Mouse (Mus musculus) midbrain, embryonic 11.5 days (tissue): Measurements from ENCODE around the gene Rcsd1. TPM values are rescaled to one million over a fixed set of nuclear protein-coding genes. Genes with fewer than 3 reads are reported as not detected.

Source experiments
- ATAC-seq: fragments of 200-750 bp; cut with Nextera tagmentation; 2 replicates; pipeline ENCODE4 v1.8.0; 2017; ENCODE audit warnings: moderate TSS enrichment, moderate library complexity; ENCODE audit not compliant: low FRiP score
- DNase-seq: peaks from one replicate; pipeline ENCODE4 v3.0.0; 2015; ENCODE audit warnings: low spot score; ENCODE audit errors: missing footprints
- H3K27ac ChIP-seq: fragments of 300-500 bp; sonication (generic); 2 replicates; pipeline ENCODE4 v1.5.1; 2014; ENCODE audit warnings: low read depth, low read length
- H3K27me3 ChIP-seq: fragments of 300-500 bp; sonication (generic); 2 replicates; pipeline ENCODE4 v1.6.1; 2014; ENCODE audit warnings: mild to moderate bottlenecking, low read length, moderate library complexity, mixed read lengths; ENCODE audit not compliant: control insufficient read depth, insufficient read depth
- H3K36me3 ChIP-seq: fragments of 300-500 bp; sonication (generic); 2 replicates; pipeline ENCODE4 v1.6.1; 2014; ENCODE audit warnings: mild to moderate bottlenecking, low read length, moderate library complexity, mixed read lengths; ENCODE audit not compliant: control insufficient read depth, insufficient read depth
- H3K4me1 ChIP-seq: fragments of 300-500 bp; sonication (generic); 2 replicates; pipeline ENCODE4 v1.6.1; 2014; ENCODE audit warnings: low read length; ENCODE audit not compliant: control insufficient read depth, insufficient read depth
- H3K4me2 ChIP-seq: fragments of 300-500 bp; sonication (generic); 2 replicates; pipeline ENCODE4 v1.6.1; 2014; ENCODE audit warnings: mild to moderate bottlenecking, moderate library complexity
- H3K4me3 ChIP-seq: fragments of 300-500 bp; sonication (generic); 2 replicates; pipeline ENCODE4 v1.5.1; 2014; ENCODE audit warnings: low read depth, low read length
- H3K9ac ChIP-seq: fragments of 300-500 bp; sonication (generic); 2 replicates; pipeline ENCODE4 v1.6.1; 2014; ENCODE audit warnings: low read length
- H3K9me3 ChIP-seq: fragments of 300-500 bp; sonication (generic); 2 replicates; pipeline ENCODE4 v1.6.1; 2016; ENCODE audit warnings: low read length; ENCODE audit not compliant: control insufficient read depth
- WGBS: fragments of 180-500 bp; shearing (Covaris S2); extraction: QIAGEN DNeasy Blood & Tissue Kit; methylation state at CpG from one replicate; pipeline ENCODE4 v1.1.7; 2014; 5-methylcytosine and 5-hydroxymethylcytosine counted together
- polyA plus RNA-seq: library from polyadenylated mRNA; unstranded; fragments of >200 nt; fragmentation: Nextera tagmentation; extraction: Ambion mirVana; gene quantifications from 2 replicates; pipeline ENCODE4 v1.2.1, GENCODE M21; 2014

Gene Rcsd1
- polyA plus RNA-seq, 1 experiment from 2014 or later = 5.9 TPM

DNA sequence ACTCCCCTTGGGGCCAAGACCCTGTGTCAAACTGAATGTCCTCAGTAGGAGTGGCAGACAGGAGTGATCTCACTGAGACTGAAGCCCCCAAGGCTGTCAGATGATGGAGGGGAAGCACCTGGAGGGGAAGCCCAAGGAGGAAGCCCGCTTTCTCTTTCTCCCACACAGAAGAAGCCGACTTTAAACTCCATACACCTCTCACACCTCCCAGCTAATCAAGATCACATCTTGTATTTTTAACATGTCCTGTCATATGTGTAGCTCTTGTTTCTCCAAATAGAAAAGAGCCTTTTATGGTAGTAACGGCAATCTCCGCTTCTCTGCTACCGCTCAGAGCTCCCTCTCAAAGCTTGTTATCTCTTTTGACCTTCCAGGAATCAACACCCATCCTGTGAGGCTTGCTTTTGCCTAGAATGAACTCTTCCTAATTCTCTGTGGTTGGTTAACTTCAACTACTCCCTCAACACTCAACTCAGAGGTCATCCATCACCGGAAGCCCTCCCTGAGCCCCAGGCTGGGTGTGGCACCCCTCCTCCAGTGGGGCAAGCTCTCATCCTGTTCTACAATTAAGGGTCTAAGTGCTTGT is 8.5 kb downstream of the Rcsd1 start:
- H3K9me3 ChIP-seq = no peaks in the 10 kb centered on the region
- ATAC-seq (no peak), DNase-seq (no peak)
- H3K27me3 ChIP-seq = peaks cover under 1% of the 10 kb centered on the region; the same call in 1 of the 2 replicates
- H3K4me2 ChIP-seq = no peak overlapping the region
- no peak overlapping the region for H3K9ac ChIP-seq
- no peak overlapping the region for H3K4me3 ChIP-seq
- peaks cover 4% of the 10 kb centered on the region for H3K4me1 ChIP-seq
- WGBS = 87% methylated on average over 6 of the region's 6 CpGs
- H3K36me3 ChIP-seq = no peaks in the 10 kb centered on the region
- no peak overlapping the region for H3K27ac ChIP-seq

DNA sequence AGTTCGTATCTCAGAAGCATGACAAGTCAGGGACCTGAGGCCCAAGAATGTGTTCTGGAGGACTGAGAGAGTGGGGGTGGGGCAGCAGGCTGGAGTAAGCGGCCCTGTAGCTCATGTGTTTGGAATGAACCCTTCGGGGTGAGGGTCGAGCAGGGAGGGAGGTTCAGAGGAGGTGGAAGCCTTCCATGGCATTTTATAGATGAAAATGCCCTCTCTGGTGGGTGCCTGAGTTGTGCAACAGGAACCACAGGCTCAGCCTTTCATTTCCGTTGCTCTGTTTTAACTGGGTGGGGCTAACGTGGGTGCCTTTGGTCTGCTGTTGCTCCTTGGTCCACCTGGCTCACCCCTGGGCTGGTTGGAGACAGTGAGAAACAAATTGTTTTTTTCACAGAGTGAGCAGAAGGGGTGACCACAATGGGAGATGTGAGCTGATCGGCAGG is 9.2 kb downstream of the Rcsd1 start:
- Histone ChIP-seq H3K4me2 (no peak overlapping the region), H3K4me3 (no peak overlapping the region), H3K36me3 (no peaks in the 10 kb centered on the region), H3K27ac (no peak overlapping the region), H3K9ac (no peak overlapping the region), H3K9me3 (no peaks in the 10 kb centered on the region), H3K27me3 (no peaks in the 10 kb centered on the region), H3K4me1 (peaks cover 4% of the 10 kb centered on the region)
- WGBS = 71% methylated on average over 7 of the region's 7 CpGs
- ATAC-seq (no peak), DNase-seq (no peak)

DNA sequence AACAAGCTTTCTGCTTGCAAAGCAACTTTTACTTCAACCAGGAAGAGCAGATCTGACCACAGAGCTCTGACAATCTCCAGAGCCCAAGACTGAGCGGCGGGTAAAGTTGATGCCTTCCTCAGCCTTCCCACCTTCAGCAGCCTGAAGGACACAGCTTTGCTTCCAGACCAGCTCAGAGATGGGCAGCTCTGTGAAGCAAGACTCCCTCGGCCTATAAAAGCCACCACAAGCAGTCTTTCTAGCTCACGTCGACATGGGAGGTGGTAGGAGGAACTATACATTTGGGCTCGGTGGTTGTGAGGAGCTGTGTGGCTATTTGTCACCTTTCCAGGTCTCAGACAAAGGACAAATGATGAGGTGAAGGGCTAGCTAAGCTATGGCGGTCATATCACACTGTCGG is 11.9 kb downstream of the Rcsd1 start:
- ATAC-seq (no peak), DNase-seq (no peak)
- Histone ChIP-seq H3K4me1 (peaks cover 1% of the 10 kb centered on the region), H3K9me3 (no peaks in the 10 kb centered on the region), H3K4me2 (no peak overlapping the region), H3K27ac (no peak overlapping the region), H3K27me3 (no peaks in the 10 kb centered on the region), H3K4me3 (no peak overlapping the region), H3K9ac (no peak overlapping the region), H3K36me3 (no peaks in the 10 kb centered on the region)
- 83% methylated on average over 8 of the region's 8 CpGs for WGBS

DNA sequence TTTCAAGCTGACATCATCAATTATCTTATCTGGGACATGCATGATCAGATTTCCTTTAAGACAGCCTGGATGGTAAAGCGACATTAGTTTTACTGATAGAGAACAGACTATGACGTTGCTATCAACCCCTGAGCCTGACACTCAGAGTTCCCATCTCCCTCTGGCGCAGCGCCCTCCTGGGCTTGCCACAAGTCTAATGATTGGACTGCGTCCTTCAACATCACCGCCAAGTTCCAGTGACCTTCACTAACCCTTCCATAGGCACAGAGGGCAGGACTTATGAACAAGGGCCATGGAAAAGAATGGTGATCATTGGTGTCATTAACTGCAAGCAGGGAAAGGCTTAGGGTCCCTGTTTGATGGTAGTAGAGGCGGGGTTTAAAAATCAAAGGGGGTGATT is 12.7 kb downstream of the Rcsd1 start:
- ATAC-seq (no peak), DNase-seq (no peak)
- Histone ChIP-seq H3K4me2 (no peak overlapping the region), H3K27ac (no peak overlapping the region), H3K4me3 (no peak overlapping the region), H3K27me3 (no peaks in the 10 kb centered on the region), H3K4me1 (no peaks in the 10 kb centered on the region), H3K9me3 (no peaks in the 10 kb centered on the region), H3K9ac (no peak overlapping the region), H3K36me3 (no peaks in the 10 kb centered on the region)
- WGBS = 88% methylated on average over 7 of the region's 7 CpGs

DNA sequence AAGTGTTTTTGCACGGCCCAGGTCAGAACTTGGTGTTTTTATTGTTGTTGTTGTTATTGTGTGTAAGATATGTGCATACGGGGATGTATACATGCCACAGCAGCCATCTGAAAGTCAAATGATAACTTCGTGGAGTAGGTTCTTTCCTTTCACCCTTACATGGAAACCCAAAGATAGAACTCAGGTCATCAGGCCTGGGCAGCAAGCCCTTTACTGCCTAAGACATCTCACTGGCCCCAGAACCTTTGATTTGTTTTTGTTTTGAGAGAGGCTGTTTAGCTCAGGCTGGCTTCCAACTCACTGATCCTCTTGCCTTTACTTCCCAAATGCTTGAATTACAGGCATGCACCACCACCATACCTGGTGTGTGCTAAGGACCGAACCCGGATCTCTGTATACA is 13.5 kb downstream of the Rcsd1 start:
- H3K4me2 ChIP-seq = no peak overlapping the region
- DNase-seq (no peak), ATAC-seq (no peak)
- H3K27me3 ChIP-seq = no peaks in the 10 kb centered on the region
- H3K4me3 ChIP-seq = no peak overlapping the region
- no peak overlapping the region for H3K9ac ChIP-seq
- H3K36me3 ChIP-seq = no peaks in the 10 kb centered on the region
- H3K9me3 ChIP-seq = no peaks in the 10 kb centered on the region
- H3K4me1 ChIP-seq = no peaks in the 10 kb centered on the region
- 88% methylated on average over 5 of the region's 5 CpGs for WGBS
- no peak overlapping the region for H3K27ac ChIP-seq

DNA sequence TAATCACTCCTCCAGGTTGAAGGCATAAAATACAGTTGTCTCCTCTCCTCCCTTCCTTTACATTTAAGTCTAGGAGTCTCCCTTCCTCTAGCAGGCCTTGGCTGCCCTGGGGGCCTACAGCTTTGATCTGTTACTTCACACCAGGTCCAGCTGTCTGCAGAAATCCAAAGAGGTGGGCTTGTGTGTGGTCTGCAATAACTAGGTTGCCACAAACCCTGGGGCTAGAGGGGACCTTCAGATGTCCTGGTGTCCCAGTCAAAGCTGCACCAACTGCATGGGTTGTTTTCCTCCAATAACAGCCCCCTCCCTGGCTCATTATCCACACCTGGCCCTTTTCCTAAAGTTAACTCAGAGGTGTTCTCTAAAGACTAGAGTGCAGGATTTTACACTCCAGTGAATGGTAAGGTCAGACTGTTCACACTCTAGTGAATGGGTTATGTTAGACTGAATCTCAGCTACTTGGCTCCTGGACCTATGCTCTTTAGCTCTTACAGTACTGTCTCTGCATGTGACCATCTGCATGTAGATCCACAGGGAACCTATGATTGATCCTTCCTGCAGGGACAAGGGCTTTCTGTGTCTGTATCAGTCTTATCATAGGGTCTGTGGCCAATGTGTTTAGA is 14.1 kb downstream of the Rcsd1 start:
- H3K27ac ChIP-seq = no peak overlapping the region
- H3K4me1 ChIP-seq = no peaks in the 10 kb centered on the region
- no peaks in the 10 kb centered on the region for H3K36me3 ChIP-seq
- DNase-seq = no peak
- no peak overlapping the region for H3K4me2 ChIP-seq
- no peak overlapping the region for H3K4me3 ChIP-seq
- ATAC-seq = no peak
- no peaks in the 10 kb centered on the region for H3K9me3 ChIP-seq
- H3K9ac ChIP-seq = no peak overlapping the region
- H3K27me3 ChIP-seq = no peaks in the 10 kb centered on the region

DNA sequence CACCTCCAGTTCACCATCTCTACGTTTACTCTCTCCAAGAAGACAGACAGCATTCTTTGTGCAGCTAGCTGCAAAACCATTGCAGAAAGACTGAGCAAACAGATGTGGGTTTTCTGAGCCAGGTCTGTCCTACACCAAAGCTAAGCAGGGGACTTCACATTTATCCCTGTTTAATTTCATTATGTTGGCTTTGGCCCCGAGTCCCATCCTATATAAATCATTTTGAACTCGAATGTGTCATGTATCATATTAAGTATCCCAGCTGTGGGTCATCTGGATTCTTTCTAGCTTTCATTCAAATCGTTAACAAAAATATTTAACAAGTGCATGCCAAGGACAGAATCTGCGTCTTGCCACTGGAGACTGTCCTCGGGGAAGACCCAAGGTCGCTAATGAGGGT is 15.7 kb downstream of the Rcsd1 start:
- no peak for ATAC-seq
- 70% methylated on average over 7 of the region's 7 CpGs for WGBS
- DNase-seq = no peak
- H3K27ac ChIP-seq = no peak overlapping the region
- no peak overlapping the region for H3K9ac ChIP-seq
- no peaks in the 10 kb centered on the region for H3K36me3 ChIP-seq
- H3K27me3 ChIP-seq = no peaks in the 10 kb centered on the region
- no peak overlapping the region for H3K4me3 ChIP-seq
- no peaks in the 10 kb centered on the region for H3K4me1 ChIP-seq
- no peaks in the 10 kb centered on the region for H3K9me3 ChIP-seq
- H3K4me2 ChIP-seq = no peak overlapping the region

DNA sequence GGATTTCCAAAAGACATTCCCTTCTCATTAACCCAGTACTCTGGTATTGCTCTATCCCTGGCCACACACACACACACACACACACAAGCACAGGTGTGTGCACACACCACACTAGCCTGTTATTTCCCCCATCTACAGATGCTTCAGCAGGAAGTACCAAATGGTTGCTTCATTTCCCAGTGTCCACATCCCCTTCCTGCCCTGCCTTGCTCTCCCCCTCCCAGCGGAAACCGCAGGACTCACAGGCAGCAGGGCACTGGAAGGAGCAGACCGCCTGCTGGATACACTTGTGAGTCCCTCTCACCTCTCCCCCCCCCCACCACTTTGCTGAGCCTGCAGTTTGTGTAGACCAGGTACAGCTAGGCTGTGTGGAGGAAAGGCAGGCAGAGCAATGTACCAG is 18.0 kb downstream of the Rcsd1 start:
- H3K9me3 ChIP-seq = no peaks in the 10 kb centered on the region
- H3K9ac ChIP-seq = no peak overlapping the region
- H3K27ac ChIP-seq = no peak overlapping the region
- no peak for ATAC-seq
- no peak overlapping the region for H3K4me3 ChIP-seq
- no peak overlapping the region for H3K4me2 ChIP-seq
- DNase-seq = no peak
- no peaks in the 10 kb centered on the region for H3K27me3 ChIP-seq
- H3K36me3 ChIP-seq = no peaks in the 10 kb centered on the region
- 37% methylated on average over 3 of the region's 3 CpGs for WGBS
- no peaks in the 10 kb centered on the region for H3K4me1 ChIP-seq

DNA sequence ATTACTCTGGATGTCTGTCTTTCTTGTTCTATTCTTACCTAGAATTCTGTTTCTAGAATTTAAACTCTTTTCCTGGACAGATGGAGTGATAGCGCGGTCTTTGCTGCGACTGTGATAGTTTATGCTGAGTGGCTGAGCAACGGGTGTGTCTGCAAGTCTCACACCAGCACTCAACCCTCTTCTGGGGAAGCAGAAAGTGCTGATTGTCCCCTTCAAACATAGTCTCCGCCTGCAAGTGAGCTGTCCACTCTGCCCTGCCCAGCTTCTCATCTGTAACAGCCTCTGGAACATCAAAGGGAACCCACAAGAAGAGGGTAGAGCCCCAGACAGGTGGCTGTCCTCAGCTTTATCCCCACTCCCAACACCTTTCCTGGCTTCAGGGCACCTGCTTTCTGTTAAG is 19.7 kb downstream of the Rcsd1 start:
- ATAC-seq (no peak), DNase-seq (no peak)
- no peaks in the 10 kb centered on the region for H3K27me3 ChIP-seq
- WGBS = 88% methylated on average over 5 of the region's 5 CpGs
- no peaks in the 10 kb centered on the region for H3K9me3 ChIP-seq
- H3K36me3 ChIP-seq = no peaks in the 10 kb centered on the region
- no peak overlapping the region for H3K4me2 ChIP-seq
- no peak overlapping the region for H3K9ac ChIP-seq
- no peaks in the 10 kb centered on the region for H3K4me1 ChIP-seq
- H3K27ac ChIP-seq = no peak overlapping the region
- no peak overlapping the region for H3K4me3 ChIP-seq
